Mouse (Mus musculus) liver, embryonic 14.5 days (tissue): ENCODE results near the gene Nfatc2.

Experiments used
- CTCF ChIP-seq: IDR thresholded peaks from 2 replicates; pipeline ENCODE4 v1.5.1; 2016; ENCODE audit warnings: antibody characterized with exemption, low read depth, control low read depth
- EP300 ChIP-seq: IDR thresholded peaks from 2 replicates; pipeline ENCODE4 v1.6.1; 2016; ENCODE audit warnings: antibody characterized with exemption, low read depth

DNA sequence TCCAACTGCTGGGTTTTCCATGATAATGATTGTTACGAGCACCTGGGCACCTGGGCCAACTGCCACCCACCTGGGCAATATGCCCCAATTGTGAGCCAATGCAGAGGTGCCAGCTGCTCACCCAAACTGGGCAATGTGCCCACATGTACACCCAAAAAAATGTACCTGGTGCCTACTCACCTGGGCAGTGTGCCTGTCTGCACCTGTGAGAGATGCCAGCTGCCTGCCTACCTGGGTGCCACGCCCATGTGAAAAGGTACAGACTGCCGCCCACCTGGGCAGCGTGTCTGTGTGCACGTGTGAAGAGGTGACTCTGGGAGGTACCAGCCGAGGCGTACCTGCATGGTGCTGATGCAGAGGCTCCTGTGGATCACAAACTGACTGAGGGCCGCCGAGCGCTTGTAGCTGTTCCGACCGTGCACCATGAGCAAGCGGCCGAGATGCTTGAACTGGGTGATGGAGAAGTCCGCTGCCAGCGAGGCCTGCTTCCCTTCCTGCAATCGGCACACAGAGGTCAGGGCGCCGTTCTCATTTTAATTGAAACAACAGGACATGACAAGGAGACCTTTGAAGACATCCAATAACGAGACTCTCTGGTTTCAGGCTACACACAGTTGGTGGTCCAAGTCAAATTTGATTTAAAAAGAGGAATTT is 42.2 kb upstream of the Nfatc2 start:
- no peak for TF ChIP-seq CTCF
- no peak for TF ChIP-seq EP300
